In the genomic region with DNA sequence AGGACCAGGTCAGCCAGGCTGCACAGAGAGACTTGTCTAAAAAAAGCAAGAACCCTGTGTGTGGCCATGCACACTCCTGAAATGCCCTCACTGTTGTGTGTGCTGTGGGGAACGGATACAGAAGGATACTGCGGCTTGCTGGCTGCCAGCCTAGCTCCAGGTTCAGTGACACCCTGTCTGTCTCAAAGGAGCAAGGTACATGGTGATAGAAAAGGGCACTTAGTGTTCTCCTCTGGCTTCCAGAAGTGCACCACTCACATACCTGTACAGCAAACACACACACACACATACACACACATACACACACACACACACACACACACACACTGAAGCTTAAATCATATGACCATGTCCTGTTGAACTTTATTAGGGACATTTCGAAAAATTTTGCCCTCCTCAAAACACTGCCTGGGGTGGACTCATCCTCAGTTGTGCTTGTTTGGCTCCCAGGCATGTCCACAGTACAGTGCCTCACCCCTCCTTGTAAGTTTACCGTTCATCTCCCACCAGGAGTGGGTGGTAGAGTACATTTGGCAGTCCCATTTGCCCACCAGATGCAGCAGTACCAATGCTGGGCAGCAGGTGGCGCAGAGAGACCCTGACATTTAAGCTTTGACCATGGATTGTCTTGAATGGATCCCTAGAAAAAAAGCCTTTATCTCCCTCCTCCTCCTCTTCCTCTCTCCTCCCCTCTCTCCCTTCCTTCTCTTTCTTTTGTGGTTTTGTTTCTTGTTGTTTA, we compare ENCODE assay signal across 8 mouse cellular contexts. TPM values are rescaled to one million over a fixed set of nuclear protein-coding genes. Genes with fewer than 3 reads are reported as not detected.
DNase-seq lines count a peak whose midpoint lies in the region; ATAC-seq and TF ChIP-seq lines count a peak whose summit lies in the region.

No protein-coding gene starts in this region.

- no peak overlapping the region for H3K4me2 ChIP-seq in CH12.LX (ENCODE audit: insufficient read depth, low read depth, poor library complexity, severe bottlenecking)
- H3K4me2 ChIP-seq in lung, postnatal 0 days (replicated peaks; ENCODE audit: low read depth, low read length): no peak overlapping the region

- ATAC-seq in lung, postnatal 0 days: peak; percentile 86

- no peaks in the 10 kb centered on the region for H3K79me2 ChIP-seq in CH12.LX (replicated peaks; ENCODE audit: control insufficient read depth, extremely low read depth, insufficient read depth, poor library complexity, severe bottlenecking)

- no peak overlapping the region for H3K27ac ChIP-seq in CH12.LX (ENCODE audit: insufficient read depth, low read depth)
- no peak overlapping the region for H3K27ac ChIP-seq in heart, embryonic 10.5 days
- H3K27ac ChIP-seq in lung, postnatal 0 days (ENCODE audit: low read length): peak overlapping the region; percentile 11; the same call in 1 of the 2 replicates

- no peaks in the 10 kb centered on the region for H3K9me3 ChIP-seq in CH12.LX (replicated peaks; ENCODE audit: low read length)
- H3K9me3 ChIP-seq in heart, embryonic 10.5 days: no peaks in the 10 kb centered on the region
- no peaks in the 10 kb centered on the region for H3K9me3 ChIP-seq in lung, postnatal 0 days (ENCODE audit: low read length)

- H3K4me3 ChIP-seq in CH12.LX (replicated peaks in 1 of 3; ENCODE audit: low read depth in 2 of 3, low read length in 2 of 3, poor library complexity in 1 of 3): no peak overlapping the region
- H3K4me3 ChIP-seq in heart, embryonic 10.5 days: no peak overlapping the region
- no peak overlapping the region for H3K4me3 ChIP-seq in lung, postnatal 0 days (ENCODE audit: low read depth, low read length)

- peak; percentile 72 for TF ChIP-seq RAD21 in CH12.LX (IDR thresholded peaks at IDR 0.05; ENCODE audit: low read depth, low read length)

- peak; percentile 74 for DNase-seq in CH12.LX (ENCODE audit: extremely low read depth)
- peak; percentile 76 for DNase-seq in adrenal gland, adult 2 months
- peak; percentile 88 for DNase-seq in embryo, embryonic 9.5 days (ENCODE audit: extremely low spot score)
- DNase-seq in heart, embryonic 10.5 days (ENCODE audit: low spot score): peak; percentile 88
- DNase-seq in layer of hippocampus, adult 11-12 months (ENCODE audit: low spot score): peak; percentile 84
- peak; percentile 75 for DNase-seq in lung, postnatal 0 days (ENCODE audit: low spot score)
- peak; percentile 83 to 84 for DNase-seq in right cerebral cortex, adult 2 months (ENCODE audit: low spot score in 2 of 2)
- DNase-seq in urinary bladder, postnatal 10 days (ENCODE audit: low spot score): peak; percentile 47

- in situ Hi-C loops in CH12.LX (cut with MboI; ENCODE audit: low pct_ligation_motif_present, low pct_unique_long_range_greater_than_20kb, low sequenced_read_pairs): loop anchor here (5.0 kb wide), 1 partner anchor 42 kb away; no protein-coding TSS in a partner anchor

- peak; percentile 90 to 96 for TF ChIP-seq CTCF in CH12.LX (conservative IDR thresholded peaks at IDR 0.05 in 1 of 2, IDR thresholded peaks at IDR 0.05 in 1 of 2; ENCODE audit: low read depth in 2 of 2, low read length in 2 of 2)
- TF ChIP-seq CTCF in lung, postnatal 0 days (IDR thresholded peaks at IDR 0.05): peak; percentile 97

- dilution Hi-C loops in CH12.LX (cut with MboI; ENCODE audit: extremely low pct_ligation_motif_present, extremely low pct_unique_long_range_greater_than_20kb, low sequenced_read_pairs): no loop called here

- WGBS in heart, embryonic 10.5 days: 44% methylated on average over 5 of the region's 5 CpGs
- 34% methylated on average over 5 of the region's 5 CpGs for WGBS in lung, postnatal 0 days

- H3K27me3 ChIP-seq in CH12.LX (replicated peaks): no peaks in the 10 kb centered on the region
- H3K27me3 ChIP-seq in heart, embryonic 10.5 days (ENCODE audit: insufficient read depth, poor library complexity, severe bottlenecking): no peaks in the 10 kb centered on the region
- no peaks in the 10 kb centered on the region for H3K27me3 ChIP-seq in lung, postnatal 0 days (replicated peaks; ENCODE audit: insufficient read depth, low read length)

- no peak for TF ChIP-seq POLR2A in CH12.LX (IDR thresholded peaks at IDR 0.05; ENCODE audit: low read depth, low read length)

- H3K9ac ChIP-seq in CH12.LX (ENCODE audit: insufficient read depth, low read depth): no peak overlapping the region
- no peak overlapping the region for H3K9ac ChIP-seq in lung, postnatal 0 days (replicated peaks; ENCODE audit: low read depth)

- peaks cover under 1 to 18% of the 10 kb centered on the region in 2 experiments; a peak in 3 of 4 replicates for H3K4me1 ChIP-seq in CH12.LX (ENCODE audit: control insufficient read depth in 1 of 2, insufficient read depth in 2 of 2)
- peaks cover 4% of the 10 kb centered on the region; the same call in 1 of the 2 replicates for H3K4me1 ChIP-seq in heart, embryonic 10.5 days
- H3K4me1 ChIP-seq in lung, postnatal 0 days (ENCODE audit: insufficient read depth, low read depth, low read length): no peaks in the 10 kb centered on the region; the same call in 1 of the 2 replicates

- TF ChIP-seq EP300 in CH12.LX (IDR thresholded peaks at IDR 0.05; ENCODE audit: low read length): no peak
- peak; percentile 32; the same call in 1 of the 2 replicates for TF ChIP-seq EP300 in lung, postnatal 0 days (IDR thresholded peaks at IDR 0.05)

- no peaks in the 10 kb centered on the region for H3K36me3 ChIP-seq in CH12.LX (replicated peaks in 1 of 2; ENCODE audit: control insufficient read depth in 1 of 2, insufficient read depth in 1 of 2, low read length in 1 of 2)
- H3K36me3 ChIP-seq in heart, embryonic 10.5 days: no peaks in the 10 kb centered on the region
- no peaks in the 10 kb centered on the region for H3K36me3 ChIP-seq in lung, postnatal 0 days (ENCODE audit: insufficient read depth, low read length)

TF ChIP-seq in CH12.LX, 34 proteins besides CTCF, POLR2A, EP300 and RAD21:
- TF ChIP-seq SMC3 (IDR thresholded peaks at IDR 0.05; ENCODE audit: low read depth, low read length) (peak; percentile 87), ZNF384 (IDR thresholded peaks at IDR 0.05; ENCODE audit: low read depth, low read length) (peak; percentile 51), ZKSCAN1 (IDR thresholded peaks at IDR 0.05; ENCODE audit: borderline replicate concordance, low read depth, low read length) (no peak), CHD1 (IDR thresholded peaks at IDR 0.05; ENCODE audit: low read depth, low read length) (no peak)
TF ChIP-seq in CH12.LX: peak in this region for 2.

RNA-seq across cellular contexts. Expression of gene Acbd3, which starts 5.7 kb away (rescaled TPM):
- total RNA-seq in CH12.LX (2012; rRNA removed) (14.5 and 17.5 TPM in 2 replicates), CH12.LX (2014; rRNA removed) (22.1 and 23.5 TPM in 2 replicates)
- 22.4 and 24.2 TPM in 2 replicates for polyA plus RNA-seq in CH12.LX (2012; ENCODE audit: insufficient read length, low read depth)
- total RNA-seq in adrenal gland, adult 2 months (2021): 10 to 100 TPM; 45.0 to 53.1 TPM
- 10.8 and 11.1 TPM in 2 replicates for polyA plus RNA-seq in adrenal gland, adult 2 months (2012; rRNA removed)
- 20.5 and 24.5 TPM in 2 replicates for polyA plus RNA-seq in heart, embryonic 10.5 days (2016; fragmentation: Nextera tagmentation; extraction: Ambion mirVana)
- 17.0 and 18.5 TPM in 2 replicates for polyA plus RNA-seq in lung, postnatal 0 days (2015; fragmentation: Nextera tagmentation; extraction: Ambion mirVana)

RNA-seq across cellular contexts. Expression of gene Mixl1, which starts 23.3 kb away (rescaled TPM):
- not detected in 2 replicates for total RNA-seq in CH12.LX (2012; rRNA removed)
- total RNA-seq in CH12.LX (2014; rRNA removed): not detected in 2 replicates
- polyA plus RNA-seq in CH12.LX (2012; ENCODE audit: insufficient read length, low read depth): not detected in 2 replicates
- total RNA-seq in adrenal gland, adult 2 months (2021): not detected
- polyA plus RNA-seq in adrenal gland, adult 2 months (2012; rRNA removed): 0.07 TPM in 1 of 2 replicates, not detected in the other
- polyA plus RNA-seq in heart, embryonic 10.5 days (2016; fragmentation: Nextera tagmentation; extraction: Ambion mirVana): 0.26 and 0.62 TPM in 2 replicates
- polyA plus RNA-seq in lung, postnatal 0 days (2015; fragmentation: Nextera tagmentation; extraction: Ambion mirVana): not detected in 2 replicates
